Mouse (Mus musculus): ENCODE measurements around the gene Cacng8. TPM values are rescaled to one million over a fixed set of nuclear protein-coding genes. Genes with fewer than 3 reads are reported as not detected.

Gene Cacng8
- 3.7 and 4.1 TPM in 2 replicates for polyA plus RNA-seq (2011; ENCODE audit: insufficient read length, low read depth, missing spikeins)

DNA sequence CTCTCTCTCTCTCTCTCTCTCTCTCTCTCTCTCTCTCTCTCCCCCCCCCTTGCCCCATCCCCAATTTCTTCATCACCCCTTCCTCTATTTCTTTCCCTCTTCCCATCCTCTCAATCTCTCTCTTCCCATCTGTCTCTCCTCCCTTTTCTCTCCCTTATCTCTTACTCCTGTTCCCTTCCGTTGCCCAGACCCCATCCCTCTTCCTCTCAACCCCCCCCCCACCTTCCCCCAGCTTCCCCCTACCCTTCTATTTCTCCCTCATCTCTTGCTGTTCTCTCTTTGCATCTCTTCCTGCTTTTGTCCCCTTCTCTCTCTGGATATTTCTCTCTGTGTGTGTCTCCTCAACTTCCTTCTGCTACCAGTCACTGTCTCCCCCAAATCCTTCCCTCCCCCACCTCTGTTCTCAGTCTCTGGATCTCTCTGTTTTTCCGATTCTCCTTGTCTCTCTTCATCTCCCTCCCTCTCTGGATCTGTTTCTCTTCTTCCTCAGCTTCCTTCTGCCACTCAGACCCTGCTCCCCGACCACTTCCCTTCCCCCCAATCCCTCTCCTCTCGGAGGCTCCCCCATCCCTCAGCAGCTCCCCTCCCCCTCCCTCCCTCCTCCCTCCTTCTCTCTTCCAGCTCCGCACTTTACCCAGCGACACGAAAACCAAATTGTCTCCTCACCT is at the start of gene Cacng8:
Cacng8 (plus strand) TSS at position 271 of the 668 bp plus-strand sequence.
- Histone ChIP-seq H3K27ac (ENCODE audit: insufficient read depth, low read length) (no peak within 1 kb of the TSS), H3K4me3 (ENCODE audit: insufficient read depth, low read length) (peak within 1 kb of the TSS; percentile 17; the same call in 1 of the 2 replicates), H3K4me1 (ENCODE audit: control insufficient read depth, insufficient read depth, low read length) (no peaks in the 10 kb centered on the region)
- TF ChIP-seq CTCF (IDR thresholded peaks at IDR 0.05; ENCODE audit: borderline replicate concordance, insufficient read depth, low read length) (no peak), POLR2A (IDR thresholded peaks at IDR 0.05; ENCODE audit: low read depth, low read length) (no peak)

DNA sequence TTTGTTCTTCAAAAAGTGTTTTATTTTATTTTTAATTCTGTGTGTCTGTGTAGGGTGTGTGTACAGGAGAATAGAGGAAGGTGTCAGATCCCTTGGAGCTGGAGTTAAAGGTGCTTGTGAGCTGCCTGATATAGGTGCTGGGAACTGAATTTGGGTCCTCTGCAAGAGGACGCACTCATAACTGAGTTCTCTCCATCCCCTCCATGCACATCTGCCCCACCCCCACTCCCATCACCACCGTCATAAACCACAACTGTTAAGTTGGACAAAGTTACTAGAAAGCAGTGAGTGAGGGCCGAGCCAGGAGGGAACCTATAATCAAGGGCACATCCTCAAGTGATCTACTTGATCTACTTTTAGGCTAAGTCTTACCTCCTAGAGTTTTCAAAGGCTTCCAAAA is 46.6 kb upstream of the Cacng8 start:
- Histone ChIP-seq H3K27ac (ENCODE audit: insufficient read depth, low read length) (no peak overlapping the region), H3K4me3 (ENCODE audit: insufficient read depth, low read length) (no peak overlapping the region)
- TF ChIP-seq CTCF (IDR thresholded peaks at IDR 0.05; ENCODE audit: borderline replicate concordance, insufficient read depth, low read length), result no peak

DNA sequence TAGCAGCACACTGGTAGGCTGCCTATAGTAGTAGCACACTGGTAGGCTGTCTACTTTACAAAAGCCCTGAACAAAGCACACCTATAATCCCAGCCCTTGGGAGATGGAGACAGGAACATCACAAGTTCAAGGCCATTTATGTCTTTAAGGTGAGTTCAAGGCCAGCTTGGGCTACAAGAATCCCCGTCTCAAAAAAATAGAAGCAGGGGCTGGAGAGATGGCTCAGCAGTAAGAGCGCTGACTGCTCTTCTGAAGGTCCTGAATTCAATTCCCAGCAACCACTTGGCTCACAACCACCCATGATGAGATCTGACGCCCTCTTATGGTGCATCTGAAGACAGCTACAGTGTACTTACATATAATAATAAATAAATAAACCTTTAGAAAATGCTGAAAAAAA is 45.2 kb upstream of the Cacng8 start:
- no peaks in the 10 kb centered on the region for H3K4me1 ChIP-seq (ENCODE audit: control insufficient read depth, insufficient read depth, low read length)
- no peak overlapping the region for H3K4me3 ChIP-seq (ENCODE audit: insufficient read depth, low read length)
- H3K27ac ChIP-seq (ENCODE audit: insufficient read depth, low read length), result no peak overlapping the region
- TF ChIP-seq POLR2A (IDR thresholded peaks at IDR 0.05; ENCODE audit: low read depth, low read length), result no peak
- TF ChIP-seq CTCF (IDR thresholded peaks at IDR 0.05; ENCODE audit: borderline replicate concordance, insufficient read depth, low read length), result no peak

More for the DNA sequence above, 46.6 kb upstream of the Cacng8 start:
- H3K4me1 ChIP-seq (ENCODE audit: control insufficient read depth, insufficient read depth, low read length), result no peaks in the 10 kb centered on the region

DNA sequence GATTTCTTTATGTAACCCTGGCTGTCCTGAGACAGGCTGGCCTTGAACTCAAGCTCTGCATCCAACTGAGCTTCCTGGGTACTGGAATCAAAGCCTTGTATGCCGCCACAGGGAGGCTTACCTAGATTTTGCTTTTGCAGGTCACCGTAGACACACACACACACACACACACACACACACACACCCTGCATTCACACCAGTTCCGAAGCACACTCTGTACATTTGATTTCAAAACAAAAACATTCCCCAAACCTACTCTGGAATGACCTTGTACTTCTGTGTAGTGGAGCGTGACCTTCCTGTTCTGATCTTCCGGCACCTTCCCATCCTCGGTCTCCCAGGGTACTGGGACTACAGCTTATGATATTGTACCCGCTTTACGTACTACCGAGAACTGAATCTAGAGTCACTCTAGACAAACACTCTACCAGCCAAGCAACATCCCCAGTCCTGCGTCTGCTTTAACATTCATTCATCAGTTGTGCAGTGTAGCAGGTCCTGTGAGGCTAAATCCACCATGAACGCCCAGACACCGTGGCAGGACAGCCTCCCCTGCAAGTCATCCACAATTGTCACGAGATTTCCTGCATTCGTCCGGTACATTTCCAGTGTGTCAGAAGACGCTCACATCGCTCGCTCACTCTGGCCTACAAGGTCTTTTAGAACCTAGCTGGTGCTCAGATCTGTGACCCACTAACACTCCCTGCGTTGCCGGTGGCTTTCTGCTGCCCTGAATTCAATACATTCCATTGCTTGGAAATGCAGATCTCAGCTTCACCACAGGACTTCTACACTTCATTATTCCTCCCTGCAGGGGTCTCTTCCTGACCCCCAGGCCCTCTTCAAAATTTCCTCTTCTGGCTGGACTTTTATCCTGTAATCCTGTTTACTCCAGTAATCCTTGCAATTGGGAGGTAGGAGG is 42.9 kb upstream of the Cacng8 start:
- no peak for TF ChIP-seq POLR2A (IDR thresholded peaks at IDR 0.05; ENCODE audit: low read depth, low read length)
- no peak for TF ChIP-seq CTCF (IDR thresholded peaks at IDR 0.05; ENCODE audit: borderline replicate concordance, insufficient read depth, low read length)
- Histone ChIP-seq H3K27ac (ENCODE audit: insufficient read depth, low read length) (no peak overlapping the region), H3K4me3 (ENCODE audit: insufficient read depth, low read length) (no peak overlapping the region), H3K4me1 (ENCODE audit: control insufficient read depth, insufficient read depth, low read length) (no peaks in the 10 kb centered on the region)

DNA sequence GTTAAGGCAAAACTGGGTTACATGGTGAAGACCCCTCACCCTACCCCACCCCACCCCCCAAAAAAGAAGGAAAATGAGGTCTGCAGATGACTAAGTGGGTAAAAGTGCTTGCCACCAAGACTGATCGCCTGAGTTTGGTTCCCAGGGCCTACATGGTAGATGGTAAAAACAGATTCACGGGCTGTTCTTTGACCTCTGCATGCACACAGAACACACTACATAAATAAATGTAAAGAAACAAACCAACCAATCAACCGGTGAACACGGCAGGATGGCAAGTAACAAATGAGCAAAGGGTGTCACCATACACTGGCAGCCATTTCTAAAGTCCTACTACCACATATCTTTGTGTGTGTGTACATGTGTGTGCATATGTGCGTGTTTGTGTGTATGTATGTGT is 42.2 kb upstream of the Cacng8 start:
- no peaks in the 10 kb centered on the region for H3K4me1 ChIP-seq (ENCODE audit: control insufficient read depth, insufficient read depth, low read length)
- no peak for TF ChIP-seq CTCF (IDR thresholded peaks at IDR 0.05; ENCODE audit: borderline replicate concordance, insufficient read depth, low read length)
- TF ChIP-seq POLR2A (IDR thresholded peaks at IDR 0.05; ENCODE audit: low read depth, low read length), result no peak
- H3K4me3 ChIP-seq (ENCODE audit: insufficient read depth, low read length), result no peak overlapping the region
- H3K27ac ChIP-seq (ENCODE audit: insufficient read depth, low read length), result no peak overlapping the region

DNA sequence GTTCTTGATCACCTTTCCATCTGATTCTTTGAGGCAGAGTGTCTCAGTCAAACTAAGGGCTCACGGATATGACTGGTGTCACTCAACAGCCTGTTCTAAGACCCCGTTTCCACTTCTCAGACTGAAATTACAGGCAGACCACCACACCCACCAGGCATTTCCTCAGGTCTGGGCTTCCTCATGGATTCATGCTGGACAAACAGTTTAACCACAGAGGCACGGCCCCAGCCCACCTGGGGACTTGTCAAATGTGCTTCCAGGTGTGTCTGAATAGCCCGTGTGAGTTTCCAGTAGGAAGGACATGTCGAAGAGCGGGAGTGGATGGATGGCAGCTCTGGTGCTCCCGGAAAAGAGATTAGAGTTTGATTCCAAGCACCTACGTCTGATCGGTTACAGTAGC is 40.7 kb upstream of the Cacng8 start:
- H3K4me3 ChIP-seq (ENCODE audit: insufficient read depth, low read length), result no peak overlapping the region

DNA sequence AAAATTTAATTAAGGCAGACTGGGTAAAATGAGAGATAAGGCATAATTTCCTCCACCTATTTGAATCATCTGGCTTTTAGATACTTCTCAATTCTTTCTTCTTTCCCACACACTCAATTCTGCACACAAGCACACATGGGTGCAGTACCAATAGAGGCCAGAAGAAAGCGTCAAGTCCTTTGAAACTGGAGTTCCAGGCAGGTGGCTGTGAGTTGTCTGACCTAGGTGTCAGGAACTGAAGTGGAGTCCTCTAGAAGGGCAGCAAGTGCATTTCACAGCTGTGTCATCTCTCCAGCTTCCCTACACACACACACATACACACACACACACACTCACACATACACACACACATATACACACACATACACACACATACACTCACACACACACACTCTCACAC is 38.9 kb upstream of the Cacng8 start:
- no peak overlapping the region for H3K4me3 ChIP-seq (ENCODE audit: insufficient read depth, low read length)
- no peak overlapping the region for H3K27ac ChIP-seq (ENCODE audit: insufficient read depth, low read length)
- TF ChIP-seq POLR2A (IDR thresholded peaks at IDR 0.05; ENCODE audit: low read depth, low read length) (no peak), CTCF (IDR thresholded peaks at IDR 0.05; ENCODE audit: borderline replicate concordance, insufficient read depth, low read length) (no peak)
- no peaks in the 10 kb centered on the region for H3K4me1 ChIP-seq (ENCODE audit: control insufficient read depth, insufficient read depth, low read length)

More for the DNA sequence above, 40.7 kb upstream of the Cacng8 start:
- H3K4me1 ChIP-seq (ENCODE audit: control insufficient read depth, insufficient read depth, low read length), result no peaks in the 10 kb centered on the region
- TF ChIP-seq POLR2A (IDR thresholded peaks at IDR 0.05; ENCODE audit: low read depth, low read length) (no peak), CTCF (IDR thresholded peaks at IDR 0.05; ENCODE audit: borderline replicate concordance, insufficient read depth, low read length) (no peak)
- no peak overlapping the region for H3K27ac ChIP-seq (ENCODE audit: insufficient read depth, low read length)

DNA sequence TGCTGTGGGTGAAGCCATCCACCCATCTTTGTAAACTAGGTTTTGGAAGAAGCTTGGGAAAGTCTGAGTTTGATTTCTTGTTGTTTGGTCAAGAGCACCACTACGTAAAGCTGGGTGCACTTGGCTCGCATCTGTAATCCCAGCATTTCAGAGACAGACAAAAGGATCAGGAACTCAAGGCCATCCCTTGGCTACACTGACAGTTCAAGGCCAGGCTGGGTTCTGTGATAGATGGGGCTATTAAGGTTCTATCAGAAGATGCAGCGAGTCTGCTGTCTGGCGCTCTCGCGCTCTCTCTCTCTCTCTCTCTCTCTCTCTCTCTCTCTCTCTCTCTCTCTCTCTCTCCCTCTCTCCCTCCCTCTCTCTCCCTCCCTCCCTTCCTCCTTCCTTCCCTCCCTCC is 35.6 kb upstream of the Cacng8 start:
- Histone ChIP-seq H3K27ac (ENCODE audit: insufficient read depth, low read length) (no peak overlapping the region), H3K4me3 (ENCODE audit: insufficient read depth, low read length) (no peak overlapping the region), H3K4me1 (ENCODE audit: control insufficient read depth, insufficient read depth, low read length) (no peaks in the 10 kb centered on the region)
- no peak for TF ChIP-seq POLR2A (IDR thresholded peaks at IDR 0.05; ENCODE audit: low read depth, low read length)
- no peak for TF ChIP-seq CTCF (IDR thresholded peaks at IDR 0.05; ENCODE audit: borderline replicate concordance, insufficient read depth, low read length)

DNA sequence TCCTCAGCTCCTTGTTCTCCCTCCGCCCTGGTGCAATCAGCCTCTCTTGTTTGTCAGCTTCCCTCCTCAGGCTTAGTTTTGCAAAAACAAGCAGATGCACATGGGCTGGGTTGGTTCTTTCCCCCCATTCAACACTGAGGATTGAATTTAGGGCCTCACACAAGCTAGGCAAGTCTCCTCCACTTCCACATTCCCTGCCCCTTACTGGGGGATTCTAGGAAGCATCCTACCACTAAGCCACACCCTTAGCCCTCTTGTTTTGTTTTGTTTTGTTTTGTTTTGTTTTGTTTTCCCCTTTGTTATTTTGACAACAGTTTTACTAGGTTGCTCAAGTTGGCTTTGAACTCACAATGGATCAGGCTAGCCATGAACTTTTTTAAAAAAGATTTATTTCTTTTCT is 29.8 kb upstream of the Cacng8 start:
- TF ChIP-seq CTCF (IDR thresholded peaks at IDR 0.05; ENCODE audit: borderline replicate concordance, insufficient read depth, low read length) (no peak), POLR2A (IDR thresholded peaks at IDR 0.05; ENCODE audit: low read depth, low read length) (no peak)
- H3K27ac ChIP-seq (ENCODE audit: insufficient read depth, low read length), result no peak overlapping the region
- H3K4me3 ChIP-seq (ENCODE audit: insufficient read depth, low read length), result no peak overlapping the region
- H3K4me1 ChIP-seq (ENCODE audit: control insufficient read depth, insufficient read depth, low read length), result no peaks in the 10 kb centered on the region

Measured in embryonic fibroblast, embryonic 13.5 days (primary cell).